Mouse (Mus musculus) hindbrain, postnatal 0 days (tissue): ENCODE results near the gene Olfr965. TPM values are rescaled to one million over a fixed set of nuclear protein-coding genes. Genes with fewer than 3 reads are reported as not detected.
"Not testable (repeated sequence)": the region's sequence is repeated elsewhere in the genome, so short reads cannot be mapped to it uniquely, and the experiment has no call there.

Source experiments
- ATAC-seq: fragments of 200-750 bp; cut with Nextera tagmentation; 2 replicates; pipeline ENCODE4 v1.8.0; 2017; ENCODE audit warnings: mild to moderate bottlenecking, moderate TSS enrichment, moderate library complexity
- DNase-seq: peaks from one replicate; pipeline ENCODE4 v3.0.0-alpha.2; 2015; ENCODE audit warnings: low spot score
- H3K27ac ChIP-seq: fragments of 300-500 bp; sonication (generic); 2 replicates; pipeline ENCODE4 v1.5.1; 2014; ENCODE audit warnings: mild to moderate bottlenecking
- H3K27me3 ChIP-seq: fragments of 300-500 bp; sonication (generic); 2 replicates; pipeline ENCODE4 v1.6.1; 2014; ENCODE audit warnings: low read length, mixed read lengths; ENCODE audit not compliant: insufficient read depth
- H3K36me3 ChIP-seq: fragments of 300-500 bp; sonication (generic); 2 replicates; pipeline ENCODE4 v1.6.1; 2014; ENCODE audit warnings: low read length, mixed read lengths; ENCODE audit not compliant: insufficient read depth
- H3K4me1 ChIP-seq: fragments of 300-500 bp; sonication (generic); 2 replicates; pipeline ENCODE4 v1.6.1; 2014; ENCODE audit warnings: antibody characterized with exemption, low read length, mixed read lengths; ENCODE audit not compliant: insufficient read depth
- H3K4me2 ChIP-seq: fragments of 300-500 bp; sonication (generic); 2 replicates; pipeline ENCODE4 v1.6.1; 2014; ENCODE audit warnings: low read depth, mild to moderate bottlenecking, low read length, moderate library complexity, mixed read lengths
- H3K4me3 ChIP-seq: fragments of 300-500 bp; sonication (generic); 2 replicates; pipeline ENCODE4 v1.5.1; 2014; ENCODE audit warnings: low read length
- H3K9ac ChIP-seq: fragments of 300-500 bp; sonication (generic); replicated peaks from 2 replicates; pipeline ENCODE4 v1.6.1; 2014; ENCODE audit warnings: mild to moderate bottlenecking, low read length, moderate library complexity, mixed read lengths
- H3K9me3 ChIP-seq: fragments of 300-500 bp; sonication (generic); 2 replicates; pipeline ENCODE4 v1.6.1; 2016; ENCODE audit warnings: low read length, mixed read lengths
- CTCF ChIP-seq: IDR thresholded peaks from 2 replicates; pipeline ENCODE4 v1.5.1; 2016; ENCODE audit warnings: antibody characterized with exemption, control low read depth, low read depth
- WGBS: fragments of 180-500 bp; shearing (Covaris S2); extraction: QIAGEN DNeasy Blood & Tissue Kit; methylation state at CpG from one replicate; pipeline ENCODE4 v1.1.7; 2014; 5-methylcytosine and 5-hydroxymethylcytosine counted together
- polyA plus RNA-seq: library from polyadenylated mRNA; unstranded; fragments of >200 nt; fragmentation: Nextera tagmentation; extraction: Ambion mirVana; gene quantifications from 2 replicates; pipeline ENCODE4 v1.2.1, GENCODE M21; 2015
- total RNA-seq: library from RNA; depleted of rRNA; stranded (reverse); fragments of >200 nt; gene quantifications from 2 replicates; pipeline ENCODE4 v1.2.3, GENCODE M21; 2014; rRNA removed

The Olfr965 gene
- total RNA-seq, result not detected in 2 replicates
- not detected in 2 replicates for polyA plus RNA-seq

GRCm38 (mm10) chr9:39711053-39711452 lies at the start of gene Olfr965:
Gene Olfr965, plus strand, starts transcription at chr9:39711353.
- DNase-seq (no peak), ATAC-seq (no peak)
- Histone ChIP-seq H3K27me3 (no peaks in the 10 kb centered on the region), H3K4me1 (no peaks in the 10 kb centered on the region), H3K9me3 (no peaks in the 10 kb centered on the region), H3K36me3 (no peaks in the 10 kb centered on the region), H3K9ac (no peak within 1 kb of the TSS), H3K4me3 (no peak within 1 kb of the TSS), H3K4me2 (no peak within 1 kb of the TSS), H3K27ac (no peak within 1 kb of the TSS)
- TF ChIP-seq CTCF, result no peak

DNA sequence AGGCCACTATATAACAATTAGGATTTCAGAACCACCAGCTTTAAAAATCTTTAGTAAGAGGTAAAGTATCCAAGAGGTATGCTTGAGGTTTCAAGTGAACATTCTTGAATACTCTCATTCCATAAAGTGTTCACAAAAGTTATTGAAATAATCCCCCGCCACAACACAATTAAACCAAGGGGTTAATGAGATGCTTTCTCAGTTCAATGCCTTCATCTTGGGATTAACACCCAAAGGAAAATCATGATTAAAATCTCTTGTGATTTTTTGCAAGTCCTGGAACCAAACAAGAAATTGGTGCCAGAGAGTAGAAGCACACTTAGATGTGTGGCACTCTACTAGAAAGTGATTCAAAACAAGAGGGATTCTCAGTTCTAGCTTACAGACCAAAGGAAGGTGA lies 44.2 kb upstream of the Olfr965 start, which contains the start of gene Olfr963:
Olfr963 (plus strand) TSS at position 301 of the 400 bp plus-strand sequence.
- no peaks in the 10 kb centered on the region for H3K4me1 ChIP-seq
- H3K36me3 ChIP-seq, result no peaks in the 10 kb centered on the region
- TF ChIP-seq CTCF, result no peak
- H3K4me2 ChIP-seq, result no peak within 1 kb of the TSS
- no peak within 1 kb of the TSS for H3K9ac ChIP-seq
- no peaks in the 10 kb centered on the region for H3K27me3 ChIP-seq
- WGBS, result 91% methylated on average over 1 of the region's 1 CpGs
- no peak within 1 kb of the TSS for H3K4me3 ChIP-seq
- DNase-seq, result no peak
- H3K27ac ChIP-seq, result no peak within 1 kb of the TSS
- no peaks in the 10 kb centered on the region for H3K9me3 ChIP-seq
- no peak for ATAC-seq

- no peak for TF ChIP-seq CTCF
- no peak for ATAC-seq
- H3K4me3 ChIP-seq, result no peak overlapping the region
- H3K27me3 ChIP-seq, result no peaks in the 10 kb centered on the region
- no peaks in the 10 kb centered on the region for H3K9me3 ChIP-seq
- no peaks in the 10 kb centered on the region for H3K4me1 ChIP-seq
- no peaks in the 10 kb centered on the region for H3K36me3 ChIP-seq
- no peak overlapping the region for H3K27ac ChIP-seq
- H3K4me2 ChIP-seq, result no peak overlapping the region
- WGBS, result 79% methylated on average over 2 of the region's 2 CpGs
- no peak overlapping the region for H3K9ac ChIP-seq
- no peak for DNase-seq
Observed at GRCm38 (mm10) chr9:39669723-39670122, 41.4 kb upstream of the Olfr965 start.

DNA sequence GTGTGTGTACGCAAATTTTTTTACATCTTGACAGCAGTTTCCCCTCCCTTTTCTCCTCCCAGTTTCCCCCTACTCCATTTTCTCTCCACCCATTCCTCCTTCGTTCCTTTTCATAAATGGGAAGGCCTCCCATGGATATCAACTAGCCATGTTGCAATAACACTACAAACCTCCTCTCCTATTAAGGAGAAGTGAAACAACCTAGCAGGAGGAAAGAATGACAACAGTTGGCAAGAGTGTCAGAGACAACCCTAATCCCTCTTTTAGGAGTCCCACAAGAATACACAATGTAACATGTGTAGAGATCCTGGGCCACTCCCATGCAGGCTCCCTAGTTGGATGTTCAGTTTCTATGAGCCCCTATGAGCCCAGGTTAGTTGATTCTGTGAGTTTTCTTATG lies 36.3 kb upstream of the Olfr965 start:
- TF ChIP-seq CTCF, result no peak

DNA sequence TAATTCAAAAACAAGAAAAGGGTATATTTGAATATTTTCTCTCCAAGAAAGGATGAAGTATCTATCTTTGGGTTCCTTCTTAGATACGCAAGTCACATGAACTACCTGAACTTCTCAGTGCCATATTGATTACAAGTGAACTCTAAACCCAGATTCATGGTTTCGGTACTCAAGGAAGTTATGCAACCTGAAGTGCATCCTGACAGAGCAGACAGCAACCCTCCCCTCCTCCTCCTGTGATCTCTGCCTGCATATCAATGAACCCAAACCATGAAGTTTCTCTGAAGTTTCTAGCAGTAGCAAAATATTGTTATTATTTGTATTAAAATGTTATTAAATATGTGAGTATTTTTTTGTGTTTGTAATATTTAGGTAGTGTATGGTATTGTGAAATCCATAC lies 32.6 kb upstream of the Olfr965 start:
- DNase-seq, result no peak
- Histone ChIP-seq H3K27ac (no peak overlapping the region), H3K36me3 (no peaks in the 10 kb centered on the region), H3K4me2 (no peak overlapping the region), H3K9ac (no peak overlapping the region), H3K4me1 (no peaks in the 10 kb centered on the region), H3K4me3 (no peak overlapping the region), H3K9me3 (no peaks in the 10 kb centered on the region), H3K27me3 (no peaks in the 10 kb centered on the region)
- no peak for ATAC-seq
- 93% methylated on average over 2 of the region's 2 CpGs for WGBS
- TF ChIP-seq CTCF, result no peak

More for the DNA sequence above, 36.3 kb upstream of the Olfr965 start:
- DNase-seq (no peak), ATAC-seq (no peak)
- no peak overlapping the region for H3K4me3 ChIP-seq
- no peaks in the 10 kb centered on the region for H3K4me1 ChIP-seq
- H3K9ac ChIP-seq, result no peak overlapping the region
- WGBS, result 76% methylated on average over 2 of the region's 2 CpGs
- H3K9me3 ChIP-seq, result no peaks in the 10 kb centered on the region
- H3K27ac ChIP-seq, result no peak overlapping the region
- no peaks in the 10 kb centered on the region for H3K27me3 ChIP-seq
- H3K36me3 ChIP-seq, result no peaks in the 10 kb centered on the region
- H3K4me2 ChIP-seq, result no peak overlapping the region

DNA sequence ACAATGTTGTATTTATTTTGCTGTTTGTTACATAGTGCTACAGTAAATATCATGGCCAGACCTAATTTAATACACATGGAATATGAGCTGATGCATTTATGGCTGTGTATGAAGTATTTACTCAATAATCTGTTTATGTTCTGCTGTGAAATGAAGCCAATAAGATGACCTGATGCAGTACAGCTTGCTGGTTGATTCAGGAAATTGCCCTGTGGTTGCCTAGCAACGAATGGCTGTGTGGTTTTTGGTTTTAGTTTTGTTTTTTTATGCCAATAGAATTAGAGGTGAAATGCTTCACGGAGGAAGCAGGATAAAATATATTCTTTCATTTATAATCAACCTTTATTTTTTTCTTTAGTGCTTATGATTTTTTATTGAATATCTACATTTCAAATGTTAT lies 31.9 kb upstream of the Olfr965 start:
- TF ChIP-seq CTCF, result no peak
- DNase-seq (peak; percentile 64), ATAC-seq (peak; percentile 45; the same call in 1 of the 2 replicates)
- Histone ChIP-seq H3K4me2 (no peak overlapping the region), H3K9ac (no peak overlapping the region), H3K9me3 (no peaks in the 10 kb centered on the region), H3K27me3 (no peaks in the 10 kb centered on the region), H3K27ac (no peak overlapping the region), H3K36me3 (no peaks in the 10 kb centered on the region), H3K4me3 (no peak overlapping the region), H3K4me1 (no peaks in the 10 kb centered on the region)
- WGBS, result 49% methylated on average over 2 of the region's 2 CpGs

GRCm38 (mm10) chr9:39701123-39701522 lies 10.0 kb upstream of the Olfr965 start:
- not testable (repeated sequence) for DNase-seq, H3K4me3 ChIP-seq, H3K27ac ChIP-seq, ATAC-seq, H3K9me3 ChIP-seq, H3K36me3 ChIP-seq, H3K4me2 ChIP-seq, H3K4me1 ChIP-seq, H3K27me3 ChIP-seq, H3K9ac ChIP-seq
- WGBS, result 86% methylated on average over 7 of the region's 8 CpGs
